Mouse (Mus musculus): ENCODE data around the gene Fam83g.

DNA sequence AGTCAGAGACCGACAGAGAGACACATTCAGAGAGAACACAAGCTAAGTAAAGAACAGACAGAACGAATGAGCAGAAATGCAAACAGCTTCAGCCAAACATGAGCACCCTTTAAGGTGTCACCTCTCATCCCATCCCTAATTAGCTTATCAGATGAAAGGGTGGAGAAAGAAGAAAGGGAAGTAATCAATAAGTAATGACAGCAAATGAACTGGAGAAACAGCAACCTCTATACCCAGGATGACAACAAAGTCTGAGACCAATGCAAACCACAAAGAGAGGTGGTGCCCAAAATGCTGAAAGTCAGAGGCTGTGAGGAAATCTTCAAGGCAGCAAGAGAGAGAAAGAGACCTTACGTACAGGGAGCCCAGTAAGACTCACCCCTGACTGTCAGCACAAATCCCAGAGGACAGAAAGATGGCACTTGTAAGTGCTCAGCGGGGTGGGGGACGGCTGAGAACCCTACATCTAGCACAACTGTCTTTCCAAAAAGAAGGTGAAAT lies 38.5 kb upstream of the Fam83g start:
- no peak for TF ChIP-seq CTCF (IDR thresholded peaks at IDR 0.05; ENCODE audit: control insufficient read depth, insufficient read depth, insufficient read length)
- TF ChIP-seq MAX (IDR thresholded peaks at IDR 0.05), result no peak

Data from C2C12 (cell line).